Mouse (Mus musculus) intestine, embryonic 16.5 days (tissue): Measurements from ENCODE around the gene Tuba1b. TPM values are rescaled to one million over a fixed set of nuclear protein-coding genes. Genes with fewer than 3 reads are reported as not detected.

Experiments used
- ATAC-seq: fragments of 200-750 bp; cut with Nextera tagmentation; 2 replicates; pipeline ENCODE4 v1.8.0; 2017; ENCODE audit warnings: moderate TSS enrichment, moderate library complexity
- H3K27ac ChIP-seq: fragments of 300-500 bp; sonication (generic); 2 replicates; pipeline ENCODE4 v1.5.1; 2014; ENCODE audit warnings: mild to moderate bottlenecking, low read length
- H3K27me3 ChIP-seq: fragments of 300-500 bp; sonication (generic); replicated peaks from 2 replicates; pipeline ENCODE4 v1.6.1; 2014; ENCODE audit warnings: low read length, control low read depth, mixed read lengths; ENCODE audit not compliant: control insufficient read depth, insufficient read depth
- H3K36me3 ChIP-seq: fragments of 300-500 bp; sonication (generic); 2 replicates; pipeline ENCODE4 v1.6.1; 2014; ENCODE audit warnings: low read length, control low read depth; ENCODE audit not compliant: control insufficient read depth, insufficient read depth
- H3K4me1 ChIP-seq: fragments of 300-500 bp; sonication (generic); 2 replicates; pipeline ENCODE4 v1.6.1; 2014; ENCODE audit warnings: low read length, control low read depth, mixed read lengths; ENCODE audit not compliant: control insufficient read depth, insufficient read depth
- H3K4me2 ChIP-seq: fragments of 300-500 bp; sonication (generic); 2 replicates; pipeline ENCODE4 v1.6.1; 2014; ENCODE audit warnings: low read depth, low read length, control low read depth
- H3K4me3 ChIP-seq: fragments of 300-500 bp; sonication (generic); 2 replicates; pipeline ENCODE4 v1.5.1; 2014; ENCODE audit warnings: mild to moderate bottlenecking, low read length
- H3K9ac ChIP-seq: fragments of 300-500 bp; sonication (generic); 2 replicates; pipeline ENCODE4 v1.6.1; 2014; ENCODE audit warnings: low read depth, low read length
- H3K9me3 ChIP-seq: fragments of 300-500 bp; sonication (generic); 2 replicates; pipeline ENCODE4 v1.6.1; 2016; ENCODE audit warnings: low read length, control low read depth; ENCODE audit not compliant: control insufficient read depth
- WGBS: fragments of 180-500 bp; shearing (Covaris S2); extraction: QIAGEN DNeasy Blood & Tissue Kit; methylation state at CpG from one replicate; pipeline ENCODE4 v1.1.7; 2014; 5-methylcytosine and 5-hydroxymethylcytosine counted together
- polyA plus RNA-seq: library from polyadenylated mRNA; unstranded; fragments of >200 nt; fragmentation: Nextera tagmentation; extraction: Ambion mirVana; gene quantifications from 2 replicates; pipeline ENCODE4 v1.2.1, GENCODE M21; 2015

The Tuba1b gene
- polyA plus RNA-seq, 1 experiment from 2014 or later: 1,322 TPM

GRCm38 (mm10) chr15:98883661-98884060 is 50.7 kb downstream of the Tuba1b start:
- ATAC-seq: peak; percentile 41
- no peak overlapping the region for H3K9ac ChIP-seq
- H3K4me1 ChIP-seq: peaks cover 5% of the 10 kb centered on the region
- peak overlapping the region; percentile 82 for H3K27ac ChIP-seq
- no peak overlapping the region for H3K4me3 ChIP-seq
- no peaks in the 10 kb centered on the region for H3K36me3 ChIP-seq
- H3K4me2 ChIP-seq: no peak overlapping the region
- H3K9me3 ChIP-seq: no peaks in the 10 kb centered on the region
- no peaks in the 10 kb centered on the region for H3K27me3 ChIP-seq

GRCm38 (mm10) chr15:98881656-98882008 is 52.7 kb downstream of the Tuba1b start:
- Histone ChIP-seq H3K27me3 (no peaks in the 10 kb centered on the region), H3K27ac (0 out of 2 replicates have a peak overlapping the region, but pooled peaks have one; percentile 5), H3K36me3 (no peaks in the 10 kb centered on the region), H3K9ac (peak overlapping the region; percentile 41), H3K4me3 (peak overlapping the region; percentile 76), H3K4me2 (peak overlapping the region; percentile 95), H3K9me3 (no peaks in the 10 kb centered on the region), H3K4me1 (peaks cover 5% of the 10 kb centered on the region)
- WGBS: 8% methylated on average over 5 of the region's 5 CpGs
- peak; percentile 14; the same call in 1 of the 2 replicates for ATAC-seq

Other genes starting within 250 kb of the Tuba1b start
- gene Ccdc65, start 226.4 kb downstream of the Tuba1b start, polyA plus RNA-seq: 0.66 and 0.70 TPM in 2 replicates
- gene Fkbp11, start 206.4 kb downstream of the Tuba1b start, polyA plus RNA-seq: 96.8 and 108 TPM in 2 replicates
- 35.4 and 40.1 TPM in 2 replicates for gene Arf3, start 171.4 kb downstream of the Tuba1b start, polyA plus RNA-seq
- gene Wnt10b, start 156.4 kb downstream of the Tuba1b start, polyA plus RNA-seq: 0.09 TPM in 1 of 2 replicates, not detected in the other
- not detected in 2 replicates for gene Wnt1, start 144.7 kb downstream of the Tuba1b start, polyA plus RNA-seq
- not detected in 2 replicates for gene Ddn, start 125.1 kb downstream of the Tuba1b start, polyA plus RNA-seq
- gene Prkag1, start 103.0 kb downstream of the Tuba1b start, polyA plus RNA-seq: 92.2 and 94.6 TPM in 2 replicates
- gene Kmt2d, start 63.4 kb downstream of the Tuba1b start, polyA plus RNA-seq: 7.7 and 7.9 TPM in 2 replicates
- gene Rhebl1, start 40.0 kb downstream of the Tuba1b start, polyA plus RNA-seq: 11.3 and 12.3 TPM in 2 replicates
- gene Dhh, start 36.0 kb downstream of the Tuba1b start, polyA plus RNA-seq: 0.83 and 1.6 TPM in 2 replicates
- 20.4 and 23.6 TPM in 2 replicates for gene Lmbr1l, start 16.3 kb downstream of the Tuba1b start, polyA plus RNA-seq
- not detected in 2 replicates for gene Gm49450, start 19.0 kb upstream of the Tuba1b start, polyA plus RNA-seq
- 816 and 895 TPM in 2 replicates for gene Tuba1a, start 19.1 kb upstream of the Tuba1b start, polyA plus RNA-seq
- gene Tuba1c, start 95.3 kb upstream of the Tuba1b start, polyA plus RNA-seq: 295 and 311 TPM in 2 replicates
- 35.0 and 38.4 TPM in 2 replicates for gene Prph, start 120.6 kb upstream of the Tuba1b start, polyA plus RNA-seq
- 20.2 and 25.4 TPM in 2 replicates for gene Troap, start 140.0 kb upstream of the Tuba1b start, polyA plus RNA-seq
- 0.09 and 0.17 TPM in 2 replicates for gene C1ql4, start 153.3 kb upstream of the Tuba1b start, polyA plus RNA-seq
- gene Dnajc22, start 158.6 kb upstream of the Tuba1b start, polyA plus RNA-seq: 45.0 and 45.4 TPM in 2 replicates
- gene Spats2, start 191.4 kb upstream of the Tuba1b start, polyA plus RNA-seq: 18.1 and 20.9 TPM in 2 replicates